Mouse (Mus musculus) myocyte (in vitro differentiated cells): ENCODE data around the gene Atad2b.

Experiments used
- CEBPB ChIP-seq: IDR thresholded peaks from 2 replicates; pipeline ENCODE4 v1.6.1; 2011; ENCODE audit warnings: mild to moderate bottlenecking, moderate library complexity; ENCODE audit not compliant: poor library complexity, insufficient read depth, severe bottlenecking
- E2F4 ChIP-seq: IDR thresholded peaks from one replicate; pipeline ENCODE4 v1.6.1; 2011; ENCODE audit warnings: mild to moderate bottlenecking, control low read depth, moderate library complexity; ENCODE audit not compliant: insufficient read depth
- MAX ChIP-seq: IDR thresholded peaks from one replicate; pipeline ENCODE4 v1.6.1; 2011; ENCODE audit warnings: low read depth, mild to moderate bottlenecking, control low read depth
- MYOD1 ChIP-seq, 3 experiments: IDR thresholded peaks; one replicate each; pipeline ENCODE4 v1.6.1; 2011; ENCODE audit warnings: control low read depth in 2 of 3, low read depth in 2 of 3, mild to moderate bottlenecking in 2 of 3, moderate library complexity in 1 of 3; ENCODE audit not compliant: insufficient read length in 2 of 3, control insufficient read depth in 1 of 3
- MYOG ChIP-seq, 3 experiments: IDR thresholded peaks; one replicate each; pipeline ENCODE4 v1.6.1; 2011; ENCODE audit warnings: control low read depth in 2 of 3, low read depth in 2 of 3, mild to moderate bottlenecking in 2 of 3; ENCODE audit not compliant: insufficient read length in 2 of 3, control insufficient read depth in 1 of 3, insufficient read depth in 1 of 3
- POLR2A ChIP-seq: IDR thresholded peaks from one replicate; pipeline ENCODE4 v1.6.1; 2011; ENCODE audit warnings: low read depth, mild to moderate bottlenecking, control low read depth, moderate library complexity; ENCODE audit not compliant: insufficient read length
- POLR2AphosphoS2 ChIP-seq: IDR thresholded peaks from one replicate; pipeline ENCODE4 v1.6.1; 2011; ENCODE audit warnings: low read depth, control low read depth; ENCODE audit not compliant: insufficient read length
- REST ChIP-seq: IDR thresholded peaks from one replicate; pipeline ENCODE4 v1.6.1; 2011; ENCODE audit warnings: mild to moderate bottlenecking, control low read depth, moderate library complexity; ENCODE audit not compliant: insufficient read depth, insufficient read length
- SRF ChIP-seq: IDR thresholded peaks from one replicate; pipeline ENCODE4 v1.6.1; 2011; ENCODE audit warnings: low read depth; ENCODE audit not compliant: control insufficient read depth, insufficient read length
- TCF12 ChIP-seq: IDR thresholded peaks from one replicate; pipeline ENCODE4 v1.6.1; 2011; ENCODE audit warnings: mild to moderate bottlenecking, control low read depth; ENCODE audit not compliant: poor library complexity, insufficient read depth, severe bottlenecking
- TCF3 ChIP-seq: IDR thresholded peaks from one replicate; pipeline ENCODE4 v1.6.1; 2011; ENCODE audit warnings: low read depth, control low read depth; ENCODE audit not compliant: insufficient read length
- USF1 ChIP-seq: IDR thresholded peaks from one replicate; pipeline ENCODE4 v1.6.1; 2011; ENCODE audit warnings: low read depth, mild to moderate bottlenecking, control low read depth, moderate library complexity

- TF ChIP-seq POLR2A: no peak
- TF ChIP-seq CEBPB: no peak
- no peak for TF ChIP-seq MYOD1 (IDR thresholded peaks at IDR 0.05; ENCODE audit: control insufficient read depth in 1 of 3, insufficient read length in 2 of 3, low read depth in 2 of 3)
- TF ChIP-seq POLR2AphosphoS2: no peak
- no peak for TF ChIP-seq USF1
- TF ChIP-seq MAX: no peak
- no peak for TF ChIP-seq SRF
- no peak for TF ChIP-seq E2F4
- TF ChIP-seq MYOG (IDR thresholded peaks at IDR 0.05; ENCODE audit: control insufficient read depth in 1 of 3, insufficient read depth in 1 of 3, insufficient read length in 2 of 3, low read depth in 2 of 3): no peak
- no peak for TF ChIP-seq TCF12
- TF ChIP-seq TCF3: no peak
- TF ChIP-seq REST: no peak
Measured at GRCm38 (mm10) chr12:4874161-4874927, 42.8 kb upstream of the Atad2b start, which contains the start of gene Mfsd2b.
